Mouse (Mus musculus) layer of hippocampus, adult 18-20 months (tissue): ENCODE data around the gene Slc25a39. TPM values are rescaled to one million over a fixed set of nuclear protein-coding genes. Genes with fewer than 3 reads are reported as not detected.
A peak's percentile ranks its signal among the peaks of the same experiment; 100 is the strongest.
"Not testable (repeated sequence)": the region's sequence is repeated elsewhere in the genome, so short reads cannot be mapped to it uniquely, and the experiment has no call there.

ENCODE experiments used
- DNase-seq, 2 experiments: peaks; one replicate each; pipeline ENCODE4 v3.0.0; 2022; ENCODE audit warnings: low spot score in 2 of 2
- total RNA-seq, 2 experiments: library from RNA; stranded (reverse); gene quantifications; 2 replicates each; pipeline ENCODE4 v1.2.3; 2021

Gene Slc25a39
- total RNA-seq, 2 experiments from 2014 or later = 62.9 to 64.5 TPM

DNA sequence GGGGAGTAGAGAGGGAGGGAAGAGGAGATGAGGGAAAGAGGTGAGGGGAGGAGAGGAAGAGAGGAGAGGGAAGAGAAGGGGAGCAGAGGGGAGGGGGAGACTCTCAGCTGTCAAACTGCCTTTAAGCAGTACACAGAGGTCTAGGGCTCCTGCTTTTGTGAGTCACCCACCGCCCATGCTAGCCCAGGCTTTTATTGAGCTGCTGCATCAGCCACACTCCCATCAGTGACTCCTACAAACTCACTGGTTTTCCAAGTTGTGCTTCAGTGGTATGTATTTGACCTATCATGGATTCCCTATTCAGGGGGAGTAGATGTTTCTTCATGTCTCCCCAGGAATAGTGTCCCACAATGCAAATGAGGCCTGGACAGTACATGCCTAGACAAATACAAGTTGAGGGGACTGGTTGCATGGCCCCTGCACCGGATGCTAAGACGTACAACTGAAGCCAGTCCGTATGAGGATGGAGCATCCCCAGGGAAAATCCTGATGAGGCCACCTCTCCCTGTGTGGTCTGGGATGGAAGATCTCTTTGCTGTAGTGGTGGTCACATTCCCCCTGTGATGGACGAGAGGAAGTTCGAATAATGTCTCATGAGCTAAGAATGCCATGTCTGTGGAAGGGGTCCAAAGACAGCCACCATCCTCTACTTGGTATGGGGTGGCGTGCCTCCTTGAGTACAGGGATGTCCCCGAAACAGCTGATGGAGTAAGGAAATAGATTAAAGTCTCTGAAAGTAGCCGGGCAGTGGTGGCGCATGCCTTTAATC is 7.5 kb upstream of the Slc25a39 start:
- no peak for DNase-seq

GRCm38 (mm10) chr11:102413059-102413458 is 5.3 kb upstream of the Slc25a39 start:
- DNase-seq = no peak

GRCm38 (mm10) chr11:102411704-102412103 is 4.0 kb upstream of the Slc25a39 start:
- peak; percentile 70 to 94 for DNase-seq

GRCm38 (mm10) chr11:102411061-102411460 is 3.3 kb upstream of the Slc25a39 start:
- no peak for DNase-seq

DNA sequence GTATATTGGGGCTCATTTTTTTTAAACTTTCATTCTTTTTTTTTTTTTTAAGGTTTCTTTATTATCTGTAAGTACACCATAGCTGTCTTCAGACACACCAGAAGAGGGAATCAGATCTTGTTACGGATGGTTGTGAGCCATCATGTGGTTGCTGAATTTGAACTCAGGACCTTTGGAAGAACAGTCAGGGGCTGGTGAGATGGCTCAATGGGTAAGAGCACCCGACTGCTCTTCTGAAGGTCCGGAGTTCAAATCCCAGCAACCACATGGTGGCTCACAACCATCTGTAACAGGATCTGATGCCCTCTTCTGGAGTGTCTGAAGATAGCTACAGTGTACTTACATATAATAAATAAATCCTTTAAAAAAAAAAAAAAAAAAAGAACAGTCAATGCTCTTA is 2.6 kb upstream of the Slc25a39 start:
- DNase-seq = not testable (repeated sequence)

- DNase-seq = no peak
These were observed 2.1 kb upstream of the Slc25a39 start for GRCm38 (mm10) chr11:102409795-102410330.

- DNase-seq = no peak
These were observed 1.4 kb upstream of the Slc25a39 start for GRCm38 (mm10) chr11:102408888-102409794.

DNA sequence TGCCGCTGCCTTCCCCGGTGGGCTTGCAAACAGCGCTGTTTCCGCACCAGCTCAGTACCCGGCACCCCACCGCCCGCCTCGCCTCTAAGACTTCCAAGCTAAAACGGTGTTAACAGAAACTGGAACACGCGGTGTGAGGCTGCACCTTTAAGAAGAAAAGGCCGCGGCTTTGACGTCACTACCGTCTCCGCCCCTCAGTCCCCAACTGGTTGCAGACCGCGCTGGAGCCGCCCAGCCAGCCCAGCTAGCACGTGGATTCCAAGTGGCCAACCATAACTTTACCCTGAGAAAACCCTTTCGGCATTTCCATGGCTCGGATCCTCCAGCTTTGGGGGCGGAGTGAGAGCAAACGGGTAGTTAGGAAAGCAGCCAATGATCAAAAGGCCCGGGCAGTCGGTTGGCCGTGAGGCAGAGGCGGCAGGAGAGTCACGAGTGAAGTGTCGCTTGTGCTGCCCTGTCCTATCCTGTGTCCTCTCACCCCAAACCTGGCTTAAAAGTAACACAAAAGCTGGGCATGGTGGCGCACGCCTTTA is 664 bp upstream of the Slc25a39 start:
- DNase-seq = peak; percentile 95 to 98

DNA sequence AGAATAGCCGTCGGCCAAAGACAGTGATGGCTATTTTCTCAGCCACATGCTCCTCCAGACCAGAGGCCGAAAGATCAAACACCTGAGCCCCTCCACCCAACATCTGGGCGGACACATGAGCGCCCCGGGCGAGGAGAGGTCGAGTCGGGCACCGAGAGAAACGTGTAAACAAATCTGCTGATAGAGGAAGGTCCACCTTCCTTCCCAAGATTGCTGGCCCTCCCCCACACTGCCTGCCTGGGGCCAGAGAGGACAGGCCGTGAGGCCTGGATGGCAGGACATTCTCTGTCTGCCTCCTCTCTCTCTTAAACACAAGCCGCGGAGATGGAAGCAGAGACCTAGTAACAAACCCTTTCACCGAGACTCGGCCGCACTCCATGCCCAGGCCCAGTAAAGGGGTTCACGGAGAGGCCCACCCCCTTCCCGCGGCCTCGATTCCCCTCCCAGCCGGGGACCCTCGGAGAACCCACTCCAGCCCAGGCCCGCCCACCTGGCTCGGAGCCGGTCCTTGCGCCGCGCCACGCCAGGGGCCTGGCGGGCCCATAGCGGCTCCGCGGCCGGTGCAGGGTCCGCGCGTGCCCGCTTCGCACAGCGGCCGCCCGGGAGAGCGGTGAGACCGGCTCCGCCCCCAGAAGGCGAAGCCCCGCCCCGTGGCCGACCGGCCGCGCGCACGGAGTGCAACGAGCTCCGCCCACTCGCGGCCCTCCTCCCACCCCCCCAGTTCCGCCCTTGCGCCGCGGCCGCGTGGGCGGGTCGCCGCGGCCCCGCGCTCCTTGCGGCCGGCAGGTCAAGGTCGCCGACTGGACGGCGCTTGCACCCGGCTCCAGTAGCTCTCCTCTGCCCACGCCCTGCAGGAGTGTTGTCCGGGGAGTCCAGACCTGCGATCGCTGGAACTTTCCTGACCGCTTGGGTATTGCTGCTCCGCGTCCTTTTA is 579 bp downstream of the Slc25a39 start:
- peak; percentile 85 to 88 for DNase-seq

DNA sequence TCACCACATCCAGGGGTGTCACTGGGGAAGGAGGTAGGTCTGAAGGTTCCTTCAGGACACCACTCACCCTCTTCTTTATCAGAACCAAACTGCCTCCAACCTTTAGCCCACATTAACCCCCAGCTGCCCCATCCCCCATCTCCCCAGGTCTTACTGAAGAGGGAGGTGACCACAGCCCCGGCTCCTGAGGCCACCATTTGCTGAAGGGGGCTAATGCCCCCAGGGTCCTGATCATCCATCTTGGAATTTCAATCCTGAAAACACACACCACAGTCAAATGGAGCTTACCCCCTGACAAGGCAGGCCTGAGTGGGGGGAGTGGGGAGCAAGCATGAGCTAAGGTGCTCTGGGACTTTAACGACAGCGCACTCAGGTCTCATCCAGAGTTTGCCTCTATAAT is 1.3 kb downstream of the Slc25a39 start:
- DNase-seq = no peak

DNA sequence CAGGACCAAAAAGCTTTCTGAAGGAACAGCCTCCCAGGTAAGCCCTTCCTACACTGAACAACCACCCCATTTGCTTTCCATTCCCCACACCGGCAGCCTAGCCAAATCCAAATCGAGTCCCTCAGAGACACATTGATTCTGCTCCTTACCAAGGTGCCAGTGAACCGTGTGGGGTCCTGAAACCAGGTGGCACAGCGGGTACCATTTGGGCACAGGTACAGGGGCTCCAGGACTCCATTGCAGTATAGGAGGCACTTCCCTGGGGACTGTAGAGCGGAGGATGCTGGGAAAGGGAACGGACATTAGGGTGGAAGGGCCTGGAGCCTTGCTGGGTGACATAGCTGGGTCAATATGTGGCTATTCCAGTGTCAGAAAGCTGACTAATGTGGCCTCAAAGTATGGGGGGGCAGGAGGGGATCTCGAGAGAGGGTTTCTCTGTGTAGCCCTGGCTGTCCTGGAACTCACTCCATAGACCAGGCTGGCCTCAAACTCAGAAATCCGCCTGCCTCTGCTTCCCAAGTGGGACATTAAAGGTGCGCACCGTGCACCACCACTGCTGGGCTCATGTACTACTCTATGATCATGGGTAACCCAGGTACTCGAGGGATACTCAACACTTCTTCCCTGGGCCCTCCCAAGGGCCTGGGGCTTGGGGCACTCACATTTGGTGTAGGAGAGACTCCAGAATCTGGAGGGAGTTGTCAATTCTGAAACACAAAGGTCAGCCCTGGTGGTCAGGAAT is 2.0 kb downstream of the Slc25a39 start:
- DNase-seq = no peak

DNA sequence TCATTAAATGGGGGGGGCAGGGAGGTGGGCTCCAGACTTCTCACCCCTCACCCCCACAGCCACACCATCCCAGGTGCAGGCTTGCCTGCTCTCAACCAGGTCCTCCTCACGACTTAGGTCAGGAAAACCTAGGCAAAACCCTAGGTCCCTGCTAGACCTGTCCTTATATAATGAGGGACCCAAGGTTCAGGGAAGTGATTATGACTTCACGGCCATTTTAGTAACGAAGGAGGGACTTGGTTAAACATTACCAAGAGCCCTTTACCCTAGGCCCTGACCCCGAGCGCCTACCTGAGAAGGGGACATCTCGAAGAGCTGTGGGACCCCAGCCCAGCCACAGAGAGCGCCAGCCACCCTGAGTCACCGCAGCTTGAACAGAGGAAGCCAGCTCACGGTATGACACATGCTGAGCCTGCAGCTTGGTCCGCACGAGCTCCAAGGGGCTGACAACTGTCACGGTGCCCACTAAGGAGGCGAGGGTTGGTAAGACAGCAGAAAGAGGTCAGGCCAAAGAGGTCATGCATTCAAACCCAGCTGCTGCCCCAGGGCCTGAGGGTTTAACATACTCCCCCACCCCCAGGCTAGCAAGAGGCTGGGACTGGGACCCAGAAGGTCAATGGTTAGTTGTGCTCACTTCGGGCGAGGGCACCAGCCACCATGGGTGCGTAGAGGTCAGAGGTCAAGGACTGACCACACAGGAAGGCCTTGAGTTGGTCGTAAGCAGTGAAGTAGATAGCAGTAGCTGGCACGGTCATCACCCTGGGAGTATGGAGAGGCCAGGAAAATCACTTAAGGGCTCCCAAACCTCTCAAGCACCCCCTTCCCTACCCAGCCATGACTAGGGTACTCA is 3.4 kb downstream of the Slc25a39 start:
- DNase-seq = no peak

GRCm38 (mm10) chr11:102403657-102404056 is 4.1 kb downstream of the Slc25a39 start:
- no peak for DNase-seq

- no peak for DNase-seq
These were observed 5.7 kb downstream of the Slc25a39 start for GRCm38 (mm10) chr11:102401898-102402500.

- DNase-seq = no peak
These were observed 7.1 kb downstream of the Slc25a39 start for GRCm38 (mm10) chr11:102400513-102401084.

DNA sequence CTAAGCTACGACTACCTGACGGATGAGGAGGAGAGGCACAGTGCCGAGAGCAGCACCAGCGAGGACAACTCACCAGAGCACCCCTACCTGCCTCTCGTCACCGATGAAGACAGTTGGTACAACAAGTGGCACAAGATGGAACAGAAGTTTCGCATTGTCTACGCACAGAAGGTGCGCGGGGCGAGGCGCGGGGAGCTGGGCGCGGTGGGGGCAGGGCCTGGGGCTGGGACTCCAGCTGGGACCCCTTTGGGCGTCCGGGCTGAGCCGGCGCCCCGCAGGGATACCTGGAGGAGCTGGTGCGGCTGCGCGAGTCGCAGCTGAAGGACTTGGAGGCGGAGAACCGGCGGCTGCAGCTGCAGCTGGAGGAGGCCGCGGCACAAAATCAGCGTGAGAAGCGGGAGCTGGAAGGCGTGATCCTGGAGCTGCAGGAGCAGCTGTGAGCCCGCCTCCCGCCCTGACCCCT is 8.1 kb downstream of the Slc25a39 start:
- peak in 1 of 2 experiments; percentile 12 for DNase-seq

- no peak for DNase-seq
These were observed 8.6 kb downstream of the Slc25a39 start for GRCm38 (mm10) chr11:102399107-102399506.
